Mouse (Mus musculus) C3H10T1/2 (cell line): Measurements from ENCODE around the gene 4930579F01Rik. TPM values are rescaled to one million over a fixed set of nuclear protein-coding genes. Genes with fewer than 3 reads are reported as not detected.

ENCODE experiments used
- polyA plus RNA-seq, 2 experiments: library from polyadenylated mRNA; unstranded; fragments of >200 nt; fragmentation: generic; extraction: Trizol; gene quantifications; one replicate each; pipeline ENCODE4 v1.2.1; 2012; ENCODE audit warnings: missing spikeins in 2 of 2

4930579F01Rik gene
- polyA plus RNA-seq, result not detected

DNA sequence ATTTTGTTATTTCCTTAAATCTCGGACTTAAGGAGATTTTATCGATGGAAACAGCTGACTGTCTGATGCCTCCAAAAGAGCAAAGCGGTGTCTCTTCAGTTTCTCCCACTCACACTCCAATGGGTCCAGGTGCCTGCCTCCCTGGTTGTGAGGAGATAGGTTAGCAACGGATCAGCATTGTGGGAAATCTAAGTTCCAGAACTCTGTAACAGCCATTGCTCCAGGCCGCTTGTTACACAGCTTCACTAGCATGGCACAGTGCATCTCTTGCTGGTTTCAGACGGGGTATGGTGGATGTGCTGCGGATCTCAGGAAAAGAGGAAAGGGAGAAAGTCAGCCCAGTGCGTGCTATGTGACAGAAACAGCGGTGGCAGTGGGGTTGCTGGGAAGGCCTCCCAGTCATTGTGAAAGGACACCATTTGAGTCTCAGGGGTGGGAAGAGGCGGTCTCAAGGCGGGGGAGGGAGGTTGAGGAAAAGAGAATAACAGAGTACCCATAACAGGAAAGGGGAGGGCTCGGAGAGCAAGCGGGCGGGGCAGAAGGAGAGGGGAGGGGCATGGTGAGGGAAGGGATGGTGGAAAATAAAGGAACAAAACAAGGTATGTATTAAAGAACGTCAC, at the start of gene 4930579F01Rik:
4930579F01Rik (minus strand) TSS at position 143 of the 620 bp plus-strand sequence.

DNA sequence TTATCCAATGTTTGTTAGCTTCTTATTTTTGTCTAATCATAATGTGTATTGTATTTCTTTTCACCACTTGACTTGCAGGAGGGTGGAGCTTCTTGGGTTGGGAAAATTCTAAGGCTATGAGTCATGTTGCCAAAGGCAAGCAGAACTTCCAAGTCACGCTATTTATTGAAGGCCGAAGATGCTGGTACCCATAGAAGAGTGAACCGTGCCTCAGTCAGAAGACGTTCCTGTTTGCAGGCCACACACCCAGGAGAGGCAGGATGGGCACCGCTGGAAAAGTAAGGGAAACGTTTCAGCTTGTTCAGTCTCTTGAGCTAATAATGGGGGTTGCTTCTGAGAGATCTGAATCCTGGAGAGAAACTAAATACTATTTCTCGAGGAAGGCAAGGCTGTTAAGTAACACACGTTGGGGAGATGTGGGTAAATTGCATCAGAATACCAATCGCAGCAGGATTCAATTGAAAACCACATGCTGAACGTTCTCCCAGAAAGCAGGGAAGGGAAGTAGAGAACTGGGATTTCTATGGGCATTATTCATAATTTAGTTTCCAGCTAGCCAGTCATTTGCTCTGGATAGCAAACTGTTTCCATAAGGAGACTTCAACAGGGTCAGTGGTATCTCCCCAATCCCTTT, 24.1 kb upstream of the 4930579F01Rik start, which contains the start of gene Adh7:
Adh7 (plus strand) TSS at position 130 of the 634 bp plus-strand sequence.

DNA sequence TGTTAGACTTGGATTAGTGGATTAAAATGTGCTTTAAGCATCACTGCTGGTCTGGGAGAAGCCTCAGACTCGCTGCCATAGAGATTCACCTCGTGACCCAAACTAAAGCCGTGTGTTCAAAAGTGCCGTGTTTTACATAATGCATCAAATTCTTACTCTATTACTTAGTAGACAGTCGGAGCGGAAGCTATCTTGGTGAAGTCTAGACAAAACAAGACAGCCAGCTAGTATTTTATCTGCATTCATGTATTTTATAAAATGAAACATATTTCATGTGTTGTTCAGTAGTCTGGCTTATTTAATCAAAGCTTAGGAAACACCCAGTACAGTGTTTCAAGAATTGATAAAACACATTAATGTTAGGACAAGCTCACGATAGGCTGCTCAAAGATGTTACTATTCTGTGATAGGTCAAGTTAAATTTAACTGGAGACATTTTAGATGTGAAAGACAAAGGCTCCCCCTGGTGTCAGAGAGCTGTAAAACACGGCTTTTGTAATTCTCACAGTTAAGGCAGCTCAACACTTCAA, 48.9 kb downstream of the 4930579F01Rik start, which contains the start of gene Mttp:
Mttp (minus strand) TSS at position 327 of the 530 bp plus-strand sequence.

DNA sequence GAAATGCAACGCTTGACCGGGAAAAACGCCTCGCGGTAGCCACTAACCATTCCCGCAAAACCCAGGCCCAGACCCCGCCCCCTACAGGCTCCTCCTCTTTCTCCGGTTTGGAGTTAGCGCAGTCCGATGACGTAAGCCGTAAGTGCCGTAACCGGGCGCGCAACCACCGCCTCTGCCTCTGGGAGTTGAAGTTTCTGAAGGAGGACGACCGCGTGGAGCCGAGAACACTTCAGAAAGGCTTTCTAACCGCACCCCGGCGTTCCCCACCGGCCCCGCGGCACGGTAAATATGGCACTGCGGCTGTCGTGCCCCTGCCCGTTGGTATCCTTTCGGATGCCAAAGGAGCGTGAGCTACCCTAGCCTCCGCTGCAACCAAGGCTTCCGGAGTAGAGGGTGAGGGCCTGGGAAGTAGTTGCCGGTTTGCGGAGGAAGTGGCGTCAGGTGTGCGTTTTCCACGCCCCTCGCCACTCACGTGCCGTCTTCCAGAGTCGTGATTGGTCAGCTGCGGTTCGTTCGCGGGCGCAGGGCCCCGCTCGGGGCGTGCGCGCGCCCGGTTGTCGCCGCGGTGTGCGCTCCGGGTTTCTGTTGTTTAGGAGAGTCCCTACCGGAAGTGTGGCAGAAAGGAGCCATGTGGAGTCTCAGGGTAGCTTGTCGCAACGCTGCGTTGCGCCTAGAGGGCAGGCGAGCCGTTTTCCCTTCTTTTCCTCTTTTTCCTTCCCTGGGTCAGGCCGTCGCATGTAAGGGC, 50.1 kb downstream of the 4930579F01Rik start, which contains the start of gene Trmt10a:
Trmt10a (plus strand) TSS at position 134 of the 745 bp plus-strand sequence.

Other genes starting within 250 kb of the 4930579F01Rik start
- gene Dapp1, start 212.3 kb downstream of the 4930579F01Rik start, polyA plus RNA-seq, result 1 to 10 TPM; 1.5 to 4.4 TPM
- under 1 TPM in 1 of 2 experiments, not detected in 1; 0.01 TPM for gene 1110002E22Rik, start 128.8 kb downstream of the 4930579F01Rik start, polyA plus RNA-seq
- gene Gm5105, start 126.4 kb downstream of the 4930579F01Rik start, polyA plus RNA-seq, result under 1 TPM in 1 of 2 experiments, not detected in 1; 0.12 TPM
- gene Trmt10a, start 50.4 kb downstream of the 4930579F01Rik start, polyA plus RNA-seq, result 1 to 10 TPM; 2.1 to 2.6 TPM
- 1 to 10 TPM in 1 of 2 experiments, under 1 TPM in 1; 0.73 to 2.6 TPM for gene Mttp, start 48.9 kb downstream of the 4930579F01Rik start, polyA plus RNA-seq
- gene Adh7, start 23.9 kb upstream of the 4930579F01Rik start, polyA plus RNA-seq, result 10 to 100 TPM in 1 of 2 experiments, 1 to 10 TPM in 1; 1.9 to 11.7 TPM
- 1 to 10 TPM in 1 of 2 experiments, under 1 TPM in 1; 0.26 to 9.7 TPM for gene Adh1, start 67.2 kb upstream of the 4930579F01Rik start, polyA plus RNA-seq
- gene Adh6a, start 119.5 kb upstream of the 4930579F01Rik start, polyA plus RNA-seq, result not detected
- gene Adh6b, start 147.9 kb upstream of the 4930579F01Rik start, polyA plus RNA-seq, result not detected
- gene Adh4, start 221.6 kb upstream of the 4930579F01Rik start, polyA plus RNA-seq, result not detected
- gene Adh5, start 249.3 kb upstream of the 4930579F01Rik start, polyA plus RNA-seq, result 10 to 100 TPM; 31.1 to 89.7 TPM